Mouse (Mus musculus): ENCODE results near the gene Tmem178b. TPM values are rescaled to one million over a fixed set of nuclear protein-coding genes. Genes with fewer than 3 reads are reported as not detected.

The Tmem178b gene
- 0.63 and 0.92 TPM in 2 replicates for polyA plus RNA-seq (2015; fragmentation: Nextera tagmentation; extraction: Ambion mirVana)

GRCm38 (mm10) chr6:39872901-39873591 is at the start of gene Tmem178b:
Gene Tmem178b, plus strand, starts transcription at chr6:39873271.

Other genes with a start within 250 kb of the Tmem178b start
- 3.9 and 4.5 TPM in 2 replicates for gene Braf, start 147.8 kb upstream of the Tmem178b start, polyA plus RNA-seq (2015; fragmentation: Nextera tagmentation; extraction: Ambion mirVana)
- 142 and 152 TPM in 2 replicates for gene Mrps33, start 62.3 kb upstream of the Tmem178b start, polyA plus RNA-seq (2015; fragmentation: Nextera tagmentation; extraction: Ambion mirVana)